Mouse (Mus musculus): ENCODE measurements at regions not wholly inside any gene's neighbourhood (a gene's known extent, or its start where the extent isn't known, plus 50 kb on each side); places are given as distances from the start of the nearest gene placed in this dataset.

DNA sequence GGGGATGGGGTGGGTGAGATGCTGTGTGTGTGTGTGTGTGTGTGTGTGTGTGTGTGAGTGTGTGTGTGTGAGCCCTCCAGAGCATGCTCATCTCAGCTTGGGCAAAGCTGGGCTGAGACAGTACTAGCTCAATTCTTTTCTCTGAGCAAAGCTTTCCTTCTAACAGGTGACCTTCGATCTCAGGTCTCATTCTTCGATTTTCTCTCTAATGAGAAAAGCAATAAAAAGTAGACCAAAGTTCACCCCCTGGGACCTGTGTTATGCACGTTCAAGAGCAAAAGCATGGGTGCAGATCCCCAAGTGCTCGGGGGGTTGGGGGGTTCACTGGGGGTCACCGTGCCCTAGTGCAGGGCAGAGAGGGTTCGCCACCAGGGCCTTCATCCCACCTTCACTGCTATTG is 103.1 kb upstream of the Slc22a12 start:
- DNase-seq (ENCODE audit: low spot score in 2 of 2): no peak

DNA sequence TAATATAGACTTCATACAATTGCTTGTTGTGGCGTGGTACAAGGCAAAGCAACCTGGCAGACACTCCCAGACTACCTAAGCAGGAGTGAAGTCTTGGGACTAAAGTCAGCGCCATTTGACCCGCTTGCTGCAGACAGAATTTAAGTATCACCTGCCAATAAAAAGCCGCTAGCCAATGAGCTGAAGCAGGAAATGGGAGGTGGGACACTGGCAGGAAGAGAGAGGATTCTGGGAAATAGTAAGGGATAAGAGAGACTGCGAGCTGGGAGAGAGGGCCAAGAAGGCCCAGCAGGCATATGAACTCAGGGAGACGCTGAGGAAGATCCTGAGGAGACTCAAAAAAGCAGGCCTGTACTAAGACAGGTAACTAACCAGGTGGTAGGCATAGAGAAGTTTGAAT is 102.0 kb upstream of the Slc22a12 start:
- no peak for DNase-seq (ENCODE audit: low spot score in 2 of 2)

DNA sequence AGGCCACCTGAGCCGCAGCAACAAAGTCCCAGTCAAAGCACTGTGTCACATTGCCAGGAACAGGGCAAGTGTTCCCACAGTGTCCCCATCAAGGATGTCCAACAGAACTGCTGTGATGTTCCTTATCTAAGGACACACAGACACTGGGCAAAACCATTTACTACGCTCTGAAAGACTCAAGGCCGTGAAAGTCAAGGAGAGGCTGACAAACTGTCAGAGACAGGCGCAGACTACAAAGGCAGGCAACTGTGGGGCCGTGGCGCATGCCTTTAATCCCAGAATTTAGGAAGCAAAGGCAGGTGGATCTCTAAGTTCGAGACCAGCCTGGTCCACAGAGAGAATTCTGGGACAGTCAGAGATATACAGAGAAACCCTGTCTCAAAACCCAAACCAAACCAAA is 96.8 kb upstream of the Slc22a12 start:
- DNase-seq (ENCODE audit: low spot score in 2 of 2): no peak

DNA sequence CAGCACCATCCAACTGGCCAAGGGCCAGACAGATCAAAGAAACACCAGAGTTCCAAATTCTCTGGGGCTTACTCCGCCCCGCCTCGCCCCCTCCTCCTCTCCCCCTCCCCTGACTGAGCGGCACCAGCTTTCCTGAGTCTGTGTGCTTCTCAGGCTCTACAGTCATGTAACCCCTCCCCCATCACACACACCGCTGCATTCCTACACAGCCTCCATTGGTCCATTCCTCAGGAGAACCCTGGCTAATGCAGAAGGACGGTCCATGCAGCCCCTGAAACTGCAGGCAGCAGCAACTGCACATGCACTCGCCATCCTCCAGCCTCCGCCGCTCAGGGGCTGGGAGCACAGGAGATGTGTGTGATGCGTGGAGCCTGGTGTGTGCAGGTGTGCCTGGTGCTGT is 90.6 kb upstream of the Slc22a12 start:
- DNase-seq (ENCODE audit: low spot score in 2 of 2): no peak

DNA sequence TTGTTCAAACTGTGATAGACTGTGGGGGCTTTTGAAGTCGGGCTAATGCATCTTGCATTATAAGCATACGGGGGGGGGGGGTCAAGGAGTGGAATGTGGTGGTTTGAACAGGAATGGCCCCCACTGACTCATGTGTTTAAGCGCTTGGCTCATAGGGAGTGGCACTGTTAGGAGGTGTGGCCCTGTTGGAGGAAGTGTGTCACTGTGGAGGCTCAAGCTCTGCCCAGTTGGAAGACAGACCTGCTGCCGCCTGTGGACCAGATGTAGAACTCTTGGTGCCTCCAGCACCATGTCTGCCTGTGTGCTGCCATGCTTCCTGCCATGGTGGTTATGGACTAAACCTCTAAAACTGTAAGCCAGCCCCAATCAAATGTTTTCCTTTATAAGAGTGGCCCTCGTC is 89.0 kb upstream of the Slc22a12 start:
- DNase-seq (ENCODE audit: low spot score in 2 of 2): no peak

DNA sequence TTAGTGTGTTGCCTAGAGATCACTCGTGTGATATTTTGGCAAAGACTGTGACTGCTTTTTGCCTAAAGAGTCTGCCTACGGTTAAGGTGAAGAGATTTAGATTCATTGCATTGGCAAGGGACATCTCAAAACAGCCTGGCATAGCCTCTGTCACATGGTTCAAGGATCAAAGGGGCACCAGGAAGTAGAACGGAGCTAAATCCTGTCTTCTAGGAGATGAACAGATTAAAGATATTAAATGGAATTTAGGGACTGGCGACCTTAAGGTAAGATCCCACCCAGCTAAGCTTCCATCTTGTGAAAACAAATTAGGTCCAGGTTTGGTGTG is 87.7 kb upstream of the Slc22a12 start:
- DNase-seq (ENCODE audit: low spot score in 2 of 2): no peak

DNA sequence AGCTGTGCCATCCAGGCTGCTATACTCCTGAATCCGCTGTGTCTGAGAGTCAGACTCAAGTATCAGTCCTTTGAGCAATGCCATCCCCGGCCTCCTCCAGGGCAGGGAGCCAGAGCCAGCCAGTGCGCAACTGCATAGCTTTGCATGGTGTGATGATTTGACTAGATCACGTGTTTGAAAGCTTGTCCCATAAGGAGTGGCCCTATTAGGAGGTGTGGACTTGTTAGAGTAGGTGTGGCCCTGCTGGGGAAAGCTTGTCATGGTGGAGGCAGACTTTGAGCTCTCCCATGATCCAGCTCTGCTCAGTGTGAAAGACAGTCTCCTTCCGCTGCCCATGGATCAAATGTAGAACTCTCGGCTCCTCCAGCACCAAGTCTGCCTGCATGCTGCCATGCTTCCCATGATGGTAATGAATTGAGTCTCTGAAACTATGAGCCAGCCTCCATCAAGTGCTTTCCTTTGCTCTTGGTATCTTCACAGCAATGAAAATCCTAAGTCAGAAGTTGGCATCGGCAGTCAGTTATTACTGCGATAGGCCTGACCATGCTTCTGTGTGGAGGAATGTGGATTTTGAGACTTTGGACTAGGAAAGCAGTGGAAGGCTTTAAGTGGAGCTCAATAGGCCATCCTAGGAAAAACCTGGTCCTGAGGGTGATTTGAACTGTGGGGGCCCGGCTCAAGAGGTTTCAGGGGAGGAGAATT is 87.2 kb upstream of the Slc22a12 start:
- no peak for DNase-seq (ENCODE audit: low spot score in 2 of 2)

DNA sequence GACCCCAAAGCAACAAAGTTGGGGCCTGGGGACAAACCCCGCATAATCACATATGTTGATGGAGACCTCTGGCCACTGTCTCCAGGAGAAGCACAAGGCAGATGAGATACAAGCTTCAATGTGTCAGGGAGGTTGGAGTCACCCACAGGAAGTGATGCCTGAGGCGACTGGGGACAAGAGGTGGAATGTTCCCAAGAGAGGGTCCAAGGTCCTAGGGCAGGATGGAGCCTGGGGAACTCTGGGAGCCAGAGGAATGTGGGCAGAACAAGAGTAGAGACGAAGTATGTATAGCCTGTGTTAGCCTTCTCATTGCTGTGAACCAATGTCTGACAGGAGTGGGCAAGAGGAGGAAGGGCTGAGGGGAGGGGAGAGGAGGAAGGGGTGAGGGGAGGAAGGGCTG is 82.7 kb upstream of the Slc22a12 start:
- DNase-seq (ENCODE audit: low spot score in 2 of 2): no peak

DNA sequence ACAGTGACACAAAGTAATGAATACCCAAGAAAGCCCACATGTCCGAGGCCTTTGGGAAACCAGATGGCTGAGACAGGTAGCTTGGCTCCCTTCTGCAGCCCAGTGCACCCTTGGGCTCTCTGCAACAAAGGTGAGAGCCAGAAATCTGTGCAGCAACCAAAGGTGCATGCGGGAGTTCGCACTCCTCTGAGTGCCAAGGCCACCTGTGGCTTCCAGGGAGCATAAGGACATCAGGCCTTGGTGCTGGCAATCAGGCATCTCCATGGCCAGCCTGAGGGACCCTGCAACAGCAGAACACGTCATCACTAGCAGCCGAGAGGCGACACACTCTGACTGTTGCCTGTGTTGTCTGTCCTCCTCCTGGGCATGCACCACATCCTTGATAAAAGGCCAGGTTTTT is 78.2 kb upstream of the Slc22a12 start:
- DNase-seq (ENCODE audit: low spot score in 2 of 2): no peak

DNA sequence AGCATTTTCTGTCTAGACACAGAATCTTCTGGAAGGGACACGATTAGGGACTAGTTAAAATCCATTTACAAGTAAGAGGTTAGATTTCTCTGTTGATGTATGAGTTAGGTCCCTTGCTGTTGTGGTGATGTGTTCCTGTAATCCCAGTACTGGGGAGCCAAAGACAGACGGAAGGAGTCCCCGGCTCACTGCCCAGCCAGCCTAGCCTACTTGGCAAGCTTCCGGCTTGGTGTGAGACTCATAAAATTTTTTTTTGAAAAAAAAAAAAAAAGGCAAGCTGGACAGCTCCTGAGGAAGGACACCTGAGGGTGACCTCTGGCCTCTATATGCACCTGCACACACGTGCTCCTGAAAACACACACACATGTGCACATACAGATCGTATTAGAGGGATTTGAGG is 76.7 kb upstream of the Slc22a12 start:
- DNase-seq (ENCODE audit: low spot score in 2 of 2): no peak

DNA sequence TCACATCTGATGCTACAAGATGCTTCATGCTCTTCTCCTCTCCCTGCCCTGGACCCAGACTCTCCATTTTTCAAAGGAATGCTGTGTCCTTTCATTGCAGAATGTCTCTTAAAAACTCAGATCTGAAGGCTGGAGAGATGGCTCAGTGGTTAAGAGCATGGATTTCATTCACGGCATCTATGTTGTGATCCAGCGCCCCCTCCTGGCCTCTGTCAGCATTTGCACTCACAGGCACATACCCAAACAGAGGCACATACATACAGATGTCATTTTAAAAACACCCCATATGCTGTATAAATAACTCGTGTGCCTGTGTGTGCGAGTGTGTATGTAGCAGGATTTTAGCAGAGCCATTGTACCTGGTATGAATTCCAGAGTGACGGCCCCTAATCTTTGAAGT is 73.8 kb upstream of the Slc22a12 start:
- no peak for DNase-seq (ENCODE audit: low spot score in 2 of 2)

DNA sequence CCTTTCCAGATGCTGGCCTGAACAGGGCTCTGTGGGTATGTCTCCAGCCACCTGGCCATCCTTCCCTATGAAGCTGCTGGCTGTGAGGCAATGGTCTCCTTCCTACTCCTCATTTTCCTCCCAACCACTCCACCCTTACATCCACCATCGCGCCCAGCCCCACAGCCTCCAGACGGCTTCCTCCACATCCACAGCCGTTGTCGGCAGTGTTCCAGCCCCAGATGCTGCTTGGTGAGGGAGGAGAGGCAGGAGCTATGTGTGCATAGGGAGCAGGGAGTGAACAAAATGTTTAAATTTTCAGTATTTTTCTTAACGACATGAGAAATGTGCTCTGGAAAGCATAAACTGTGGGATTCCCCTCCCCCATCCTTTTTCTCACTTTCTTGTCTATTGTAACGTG is 69.6 kb upstream of the Slc22a12 start:
- peak in 1 of 2 experiments; percentile 12 for DNase-seq (ENCODE audit: low spot score in 2 of 2)

DNA sequence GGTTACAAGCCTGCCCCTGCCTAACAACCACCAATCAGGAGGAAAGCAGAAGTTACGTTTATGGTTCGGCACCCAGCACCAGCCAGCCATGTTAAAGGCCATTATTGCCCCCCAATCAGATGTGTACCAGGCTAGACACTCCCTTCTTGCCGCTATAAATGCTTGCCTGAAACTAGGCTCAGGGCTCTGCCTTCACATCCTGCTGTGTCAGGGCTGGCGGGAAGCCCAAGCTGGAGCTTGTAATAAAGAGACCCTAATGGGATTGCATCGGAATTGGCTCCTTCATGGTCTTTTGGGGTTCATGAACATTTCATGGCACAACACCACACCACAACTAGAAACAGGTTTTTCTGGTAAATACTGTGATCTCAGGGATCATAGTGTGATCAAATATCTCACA is 69.1 kb upstream of the Slc22a12 start:
- DNase-seq (ENCODE audit: low spot score in 2 of 2): no peak

DNA sequence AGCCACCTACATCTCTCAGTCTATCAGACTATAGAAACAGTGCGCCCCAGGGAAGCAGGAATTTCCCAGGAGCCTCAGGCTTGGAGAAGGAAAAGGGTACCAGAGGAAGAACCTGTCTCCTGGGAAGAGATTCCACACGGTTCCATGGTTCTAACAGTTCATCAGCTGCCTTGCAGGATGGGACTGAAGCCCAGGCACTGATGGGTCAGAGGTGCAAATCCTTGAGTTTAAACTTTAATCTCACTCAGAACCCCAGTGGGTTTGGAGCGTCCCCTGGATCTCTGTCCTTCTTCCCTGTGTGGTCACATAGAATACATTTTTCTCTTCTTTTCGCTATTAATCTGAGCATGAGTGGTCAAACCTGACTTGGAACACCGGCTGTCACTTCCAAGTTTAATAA is 67.9 kb upstream of the Slc22a12 start:
- no peak for DNase-seq (ENCODE audit: low spot score in 2 of 2)

DNA sequence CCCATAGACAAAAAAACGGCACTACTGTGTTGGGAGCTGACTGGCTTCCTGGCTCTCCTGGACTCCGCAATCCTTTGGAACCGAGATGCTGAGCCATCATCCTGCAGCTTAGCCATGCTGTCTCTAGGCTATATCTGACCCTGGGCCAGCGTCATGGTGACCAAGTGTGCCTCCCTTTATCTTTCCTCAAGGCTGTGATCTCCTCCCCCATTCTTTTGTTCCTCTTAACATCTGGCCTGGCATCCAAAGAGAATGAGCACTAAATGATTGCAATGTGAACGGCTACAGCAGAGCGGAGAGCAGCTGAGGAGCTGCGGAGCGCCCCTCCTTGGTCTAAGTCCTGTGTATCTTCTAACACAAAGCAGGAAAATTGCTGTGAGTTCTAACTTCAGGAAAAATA is 67.2 kb upstream of the Slc22a12 start:
- DNase-seq (ENCODE audit: low spot score in 2 of 2): no peak

DNA sequence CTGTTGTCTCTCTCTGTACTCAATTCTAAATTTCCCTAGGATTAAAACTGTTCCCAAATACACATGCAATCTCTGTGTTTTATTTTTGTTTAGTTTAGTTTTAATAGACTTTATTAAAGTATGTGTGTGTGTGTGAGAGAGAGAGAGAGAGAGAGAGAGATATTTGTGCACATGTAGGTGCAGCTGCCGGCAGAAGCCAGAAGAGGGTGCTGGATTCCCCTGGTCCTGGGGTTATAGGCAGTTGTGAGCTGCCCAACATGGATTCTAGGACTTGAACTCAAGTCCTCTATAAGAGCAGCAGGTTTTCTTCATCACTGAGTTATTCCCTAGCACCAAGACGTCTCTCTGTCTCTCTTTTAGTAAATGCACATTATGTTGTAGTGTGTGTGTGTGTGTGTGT is 64.7 kb upstream of the Slc22a12 start:
- no peak for DNase-seq (ENCODE audit: low spot score in 2 of 2)

DNA sequence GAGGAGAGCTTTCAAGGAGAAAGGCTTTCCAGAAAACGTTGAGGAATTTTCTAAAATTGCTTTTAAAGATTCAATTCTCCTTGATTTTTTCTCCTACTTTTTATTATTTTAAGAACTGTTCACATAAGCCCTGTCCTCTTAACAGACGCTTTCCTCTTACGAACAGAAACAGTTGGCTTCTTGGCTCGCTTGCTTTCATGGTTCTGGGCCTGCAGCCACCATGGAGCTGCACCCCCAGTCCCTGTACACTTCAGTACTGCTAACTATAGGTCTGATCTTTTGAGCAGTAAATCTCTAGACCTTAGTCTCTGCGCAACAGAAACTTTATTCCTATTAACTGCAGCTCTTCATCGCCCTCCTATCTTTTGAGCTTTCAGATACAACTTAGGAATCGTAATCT is 63.8 kb upstream of the Slc22a12 start:
- DNase-seq (ENCODE audit: low spot score in 2 of 2): no peak

DNA sequence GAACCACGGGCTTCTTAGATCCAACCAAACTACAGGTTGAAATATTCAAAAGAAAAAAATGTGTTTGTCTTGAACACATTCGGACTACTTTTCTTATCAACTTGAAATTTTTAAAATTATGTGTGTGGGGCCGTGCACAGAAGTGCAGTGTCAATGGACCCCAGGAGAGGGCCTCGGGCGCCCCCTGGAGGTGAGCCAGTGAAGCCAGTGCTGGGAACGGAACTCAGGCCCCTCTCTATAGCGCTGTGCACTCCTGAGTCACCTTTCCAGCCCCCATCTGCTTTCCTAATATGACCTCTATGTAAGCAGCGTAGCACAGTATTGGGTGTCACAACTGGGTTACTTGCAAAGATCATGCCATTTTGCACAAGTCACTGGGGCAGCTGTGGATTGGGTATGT is 61.9 kb upstream of the Slc22a12 start:
- DNase-seq (ENCODE audit: low spot score in 2 of 2): no peak

DNA sequence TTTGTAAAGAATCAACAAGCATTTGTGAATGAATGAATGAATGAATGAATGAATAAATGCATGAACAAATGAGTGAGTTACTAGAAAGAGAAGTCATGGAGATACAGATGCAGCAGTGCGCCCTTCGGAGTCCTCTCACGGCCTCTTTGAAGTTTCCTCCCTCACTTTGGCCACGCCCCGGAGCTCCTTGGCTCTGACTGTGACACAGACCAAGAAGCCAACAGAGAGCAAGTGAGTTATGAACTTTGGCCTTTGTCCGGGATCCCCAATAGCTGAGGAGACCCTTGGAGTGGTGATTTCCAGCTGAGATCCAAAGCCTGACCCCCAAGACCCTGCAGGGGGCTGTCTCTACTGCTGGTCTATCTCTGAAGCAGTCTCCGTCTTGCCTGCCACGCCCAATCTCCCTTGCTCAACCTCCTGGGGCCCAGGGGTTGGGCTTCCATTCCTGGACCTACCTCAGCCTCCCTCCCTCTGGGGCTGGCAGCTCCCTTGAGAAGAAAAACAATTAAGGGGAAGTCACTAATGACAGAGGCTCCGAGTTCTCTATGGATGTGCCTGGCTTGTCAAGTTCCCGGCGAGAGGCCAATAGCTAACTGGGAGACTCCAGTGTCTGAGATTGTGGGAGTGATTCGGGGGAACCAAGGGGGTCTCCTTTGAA is 58.2 kb upstream of the Slc22a12 start:
- DNase-seq (ENCODE audit: low spot score in 2 of 2): no peak

DNA sequence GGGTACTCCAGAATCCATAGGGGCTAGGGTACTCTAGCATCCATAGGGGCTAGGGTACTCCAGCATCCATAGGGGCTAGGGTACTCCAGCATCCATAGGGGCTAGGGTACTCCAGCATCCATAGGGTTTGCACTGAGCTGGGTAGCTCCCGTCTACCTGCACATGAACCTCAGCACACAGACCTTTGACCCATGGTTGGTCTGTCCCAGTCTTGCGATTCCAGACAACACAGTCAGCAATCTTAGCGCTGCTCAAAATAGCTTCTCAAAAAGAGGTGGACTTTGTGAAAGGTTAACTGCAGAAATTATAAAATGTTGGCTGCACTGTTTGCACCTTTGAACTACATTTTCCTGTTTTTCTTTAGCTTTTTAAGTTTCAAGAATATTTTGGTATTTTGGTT is 56.4 kb upstream of the Slc22a12 start:
- DNase-seq (ENCODE audit: low spot score in 2 of 2): no peak

DNA sequence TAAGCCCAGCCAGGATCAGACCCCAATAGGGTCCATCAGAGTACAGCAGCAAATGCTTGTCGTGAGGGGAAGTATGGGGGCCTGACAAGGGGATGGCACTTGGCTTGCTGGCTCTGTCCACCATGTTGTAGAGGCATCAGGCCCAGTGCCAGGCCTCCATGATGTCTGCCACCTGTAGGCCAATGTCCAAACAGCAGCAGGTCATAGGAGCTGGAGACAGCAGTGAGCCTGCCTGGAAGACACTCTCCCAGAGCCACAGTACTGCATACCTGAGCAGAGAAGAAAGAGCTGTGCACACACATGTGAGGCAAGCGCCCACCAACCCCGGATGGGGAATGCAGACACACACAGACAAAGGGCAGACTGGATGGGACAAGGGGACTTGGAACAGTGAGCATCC is 55.4 kb upstream of the Slc22a12 start:
- DNase-seq (ENCODE audit: low spot score in 2 of 2): no peak

DNA sequence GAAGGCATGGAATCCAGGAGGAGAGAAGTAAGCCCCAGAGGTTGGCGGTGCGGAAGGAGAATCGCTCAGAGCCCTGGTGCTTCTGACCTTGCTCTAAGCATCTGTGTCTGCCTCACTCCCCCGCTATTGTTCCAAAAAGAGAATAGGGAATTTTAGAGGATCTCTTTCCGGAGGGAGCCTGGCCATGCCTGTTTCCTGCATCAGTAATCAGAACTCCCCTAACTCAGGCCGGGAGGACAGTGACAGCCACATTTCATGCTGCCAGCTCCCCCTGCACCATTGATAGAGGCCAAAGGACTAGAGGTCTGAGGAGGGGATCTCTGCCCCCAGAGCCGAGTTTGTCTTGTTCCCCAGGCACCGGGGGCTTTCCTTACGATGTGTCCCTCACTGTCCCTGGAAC is 53.0 kb upstream of the Slc22a12 start:
- no peak for DNase-seq (ENCODE audit: low spot score in 2 of 2)
